Mouse (Mus musculus) lung, embryonic 15.5 days (tissue): ENCODE measurements at regions not wholly inside any gene's neighbourhood (a gene's known extent, or its start where the extent isn't known, plus 50 kb on each side); places are given as distances from the start of the nearest gene placed in this dataset.

Experiments used
- ATAC-seq: fragments of 200-750 bp; cut with Nextera tagmentation; 2 replicates; pipeline ENCODE4 v1.8.0; 2017; ENCODE audit warnings: moderate number of reproducible peaks, borderline replicate concordance; ENCODE audit not compliant: low FRiP score, low TSS enrichment; ENCODE audit errors: extremely low read depth
- H3K27ac ChIP-seq: fragments of 300-500 bp; sonication (generic); 2 replicates; pipeline ENCODE4 v1.5.1; 2015; ENCODE audit warnings: moderate library complexity, mild to moderate bottlenecking, inconsistent platforms
- H3K27me3 ChIP-seq: fragments of 300-500 bp; sonication (generic); 2 replicates; pipeline ENCODE4 v1.6.1; 2015; ENCODE audit warnings: inconsistent platforms
- H3K36me3 ChIP-seq: fragments of 300-500 bp; sonication (generic); 2 replicates; pipeline ENCODE4 v1.6.1; 2015; ENCODE audit warnings: inconsistent platforms
- H3K4me1 ChIP-seq: fragments of 300-500 bp; sonication (generic); 2 replicates; pipeline ENCODE4 v1.6.1; 2015; ENCODE audit warnings: inconsistent platforms
- H3K4me2 ChIP-seq: fragments of 300-500 bp; sonication (generic); 2 replicates; pipeline ENCODE4 v1.6.1; 2015; ENCODE audit warnings: inconsistent platforms, mild to moderate bottlenecking, moderate library complexity
- H3K4me3 ChIP-seq: fragments of 300-500 bp; sonication (generic); 2 replicates; pipeline ENCODE4 v1.5.1; 2015; ENCODE audit warnings: mild to moderate bottlenecking, inconsistent platforms
- H3K9ac ChIP-seq: fragments of 300-500 bp; sonication (generic); 2 replicates; pipeline ENCODE4 v1.6.1; 2015; ENCODE audit warnings: inconsistent platforms
- H3K9me3 ChIP-seq: fragments of 300-500 bp; sonication (generic); 2 replicates; pipeline ENCODE4 v1.6.1; 2016; ENCODE audit warnings: inconsistent platforms
- WGBS: fragments of 180-500 bp; shearing (Covaris S2); methylation state at CpG from one replicate; pipeline ENCODE4 v1.1.7; 2015; 5-methylcytosine and 5-hydroxymethylcytosine counted together

DNA sequence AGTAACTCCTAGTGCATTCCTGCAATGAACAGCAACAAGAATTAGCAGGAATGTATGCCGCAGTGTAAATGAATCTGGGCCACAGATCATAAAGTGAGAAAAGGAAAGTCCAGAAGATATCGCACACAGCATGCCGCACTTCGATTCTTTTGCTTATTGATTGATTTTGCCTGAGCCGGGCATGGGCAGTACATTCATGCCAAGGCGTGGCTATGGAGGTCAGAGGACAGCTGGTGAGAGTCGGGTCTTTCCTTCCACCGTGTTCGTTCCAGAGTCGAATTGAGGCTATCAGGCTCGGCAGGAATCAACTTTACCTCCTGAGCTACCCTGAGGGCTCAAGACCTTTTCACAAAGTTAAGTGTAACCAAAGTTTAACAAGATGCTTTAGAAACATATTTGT is 372.3 kb upstream of the Jarid2 start:
- H3K4me3 ChIP-seq, result no peak overlapping the region
- ATAC-seq, result no peak
- H3K9me3 ChIP-seq, result no peaks in the 10 kb centered on the region
- no peak overlapping the region for H3K4me2 ChIP-seq
- H3K4me1 ChIP-seq, result peaks cover 10% of the 10 kb centered on the region
- 81% methylated on average over 11 of the region's 11 CpGs for WGBS
- H3K9ac ChIP-seq, result no peak overlapping the region
- no peak overlapping the region for H3K27ac ChIP-seq
- H3K27me3 ChIP-seq, result no peaks in the 10 kb centered on the region
- no peaks in the 10 kb centered on the region for H3K36me3 ChIP-seq

DNA sequence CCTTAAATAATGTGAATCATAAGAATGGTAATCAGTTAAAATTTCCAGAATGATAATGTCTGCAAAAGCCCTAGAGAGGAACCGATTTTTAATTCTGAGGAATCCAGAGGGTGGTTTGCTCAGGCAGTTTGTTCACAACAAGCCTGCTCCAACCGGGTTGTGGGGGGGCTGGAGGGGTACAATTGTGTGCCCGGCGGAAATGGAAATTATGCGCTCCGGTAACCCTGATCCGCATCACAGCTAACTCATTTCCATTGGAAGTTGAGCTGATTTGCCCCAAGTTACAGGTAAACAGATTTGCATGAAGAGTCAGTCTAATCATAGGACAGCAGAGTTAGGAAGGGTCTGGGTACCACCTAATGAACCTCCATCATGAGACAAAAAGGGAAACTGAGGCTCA is 369.9 kb upstream of the Jarid2 start:
- Histone ChIP-seq H3K9ac (no peak overlapping the region), H3K4me2 (no peak overlapping the region), H3K27ac (no peak overlapping the region), H3K9me3 (no peaks in the 10 kb centered on the region), H3K27me3 (no peaks in the 10 kb centered on the region), H3K4me1 (peaks cover 13% of the 10 kb centered on the region), H3K4me3 (no peak overlapping the region), H3K36me3 (no peaks in the 10 kb centered on the region)
- WGBS, result 86% methylated on average over 7 of the region's 7 CpGs
- no peak for ATAC-seq

DNA sequence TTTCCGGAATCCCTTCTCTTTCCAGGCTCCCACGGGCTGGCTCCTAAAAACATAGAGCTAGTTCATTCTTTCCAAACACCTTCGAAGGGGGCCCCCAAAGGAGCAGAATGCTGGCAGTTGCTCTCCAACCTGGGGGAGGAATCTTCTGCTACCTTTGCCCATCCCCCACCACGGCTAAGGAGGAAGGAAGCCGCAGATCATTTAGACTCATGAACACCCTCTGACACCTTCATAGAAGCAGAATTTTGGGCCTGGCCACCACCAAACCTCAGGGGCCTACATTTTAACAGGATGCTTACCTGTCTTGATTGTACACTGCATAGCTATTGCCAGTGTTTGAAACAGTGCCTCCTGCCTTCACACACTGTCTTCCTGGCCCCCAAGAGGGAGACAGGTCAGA is 369.3 kb upstream of the Jarid2 start:
- Histone ChIP-seq H3K4me2 (no peak overlapping the region), H3K27me3 (no peaks in the 10 kb centered on the region), H3K27ac (no peak overlapping the region), H3K4me3 (no peak overlapping the region), H3K4me1 (peaks cover 13% of the 10 kb centered on the region), H3K9me3 (no peaks in the 10 kb centered on the region), H3K9ac (no peak overlapping the region), H3K36me3 (no peaks in the 10 kb centered on the region)
- ATAC-seq, result no peak
- 62% methylated on average over 5 of the region's 5 CpGs for WGBS

DNA sequence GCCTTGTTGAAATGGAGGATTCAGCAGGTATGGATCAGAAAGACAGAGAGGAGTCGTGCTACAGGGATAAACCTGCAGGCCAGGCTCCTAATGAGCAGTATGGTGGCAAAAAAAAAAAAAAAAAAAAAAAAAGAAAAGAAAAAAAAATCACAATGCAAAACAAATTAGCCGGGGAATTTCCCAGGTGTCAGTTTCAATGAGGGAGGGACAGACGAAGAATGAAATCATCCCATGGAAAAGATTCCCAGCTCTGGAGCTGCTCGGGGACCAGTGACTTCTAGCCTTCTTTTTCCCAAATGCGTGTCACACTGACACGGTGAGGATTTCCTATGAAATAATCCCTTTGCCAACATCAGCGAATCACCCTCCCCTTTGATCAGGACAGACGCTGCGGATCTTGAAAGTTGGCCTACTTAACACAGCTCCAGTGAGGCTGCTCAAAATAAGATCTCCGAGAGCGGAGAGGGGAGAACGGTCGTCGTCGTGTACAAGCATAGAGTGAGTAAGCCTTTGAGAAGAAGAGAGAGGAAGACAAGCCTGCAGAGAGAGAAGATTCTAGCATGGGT is 368.5 kb upstream of the Jarid2 start:
- Histone ChIP-seq H3K27ac (no peak overlapping the region), H3K9ac (no peak overlapping the region), H3K4me3 (no peak overlapping the region), H3K27me3 (no peaks in the 10 kb centered on the region), H3K36me3 (no peaks in the 10 kb centered on the region), H3K9me3 (no peaks in the 10 kb centered on the region), H3K4me1 (peaks cover 12% of the 10 kb centered on the region), H3K4me2 (no peak overlapping the region)
- ATAC-seq, result no peak
- WGBS, result 63% methylated on average over 15 of the region's 15 CpGs

DNA sequence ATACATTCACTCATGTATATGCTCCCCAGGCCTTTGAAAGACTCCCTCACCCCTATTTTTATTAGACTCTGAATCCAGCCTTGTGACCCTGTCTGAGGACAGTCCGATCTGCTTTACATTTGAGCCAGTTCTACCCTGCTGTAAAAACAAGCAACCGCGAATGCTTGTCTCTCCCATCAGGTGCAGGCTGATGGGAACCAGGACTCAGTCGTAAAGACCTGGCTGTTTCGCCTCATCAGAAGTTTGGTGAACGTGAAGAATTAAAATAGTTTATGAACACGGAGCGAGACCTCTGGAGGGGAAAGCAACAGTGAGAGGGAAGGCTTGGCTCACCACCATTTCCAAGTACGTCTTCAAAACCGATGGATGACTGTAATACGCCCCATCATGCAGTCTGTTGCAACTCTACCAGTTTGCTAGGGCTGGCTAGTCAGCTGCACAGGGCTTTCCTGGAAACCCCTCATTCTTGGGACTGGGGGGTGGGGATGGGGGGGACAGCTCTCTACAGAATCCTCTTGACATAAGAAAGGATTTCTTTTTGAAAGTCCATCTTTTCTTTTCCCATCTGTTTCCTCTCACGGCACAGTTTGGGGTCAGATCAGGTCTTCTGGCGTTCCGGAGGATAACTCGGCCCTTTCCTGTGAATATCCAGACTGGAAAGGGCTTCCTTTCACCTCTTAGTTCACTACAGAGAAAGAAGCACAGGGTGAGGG is 366.8 kb upstream of the Jarid2 start:
- WGBS, result 35% methylated on average over 15 of the region's 15 CpGs
- Histone ChIP-seq H3K27ac (no peak overlapping the region), H3K4me2 (no peak overlapping the region)

DNA sequence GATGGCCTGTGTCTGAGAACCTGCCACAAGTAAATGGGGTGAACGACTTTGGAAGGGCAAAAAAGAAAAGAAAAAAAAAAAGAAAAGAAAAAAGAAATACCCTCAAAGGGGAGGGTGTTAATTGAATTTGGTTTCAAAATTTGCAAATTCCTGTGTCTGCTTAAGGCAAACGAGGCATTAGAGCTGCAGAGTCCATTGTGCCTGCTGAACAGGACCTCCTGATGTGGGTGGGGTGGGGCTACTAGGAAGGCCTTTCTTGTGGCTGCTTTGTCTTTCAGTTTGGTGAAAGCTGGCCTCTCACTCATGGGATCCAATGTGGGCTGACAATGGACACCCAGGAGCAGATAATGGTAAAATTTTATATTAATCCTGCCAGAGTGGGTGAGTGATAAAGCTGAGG is 366.3 kb upstream of the Jarid2 start:
- H3K4me3 ChIP-seq, result no peak overlapping the region
- H3K27me3 ChIP-seq, result no peaks in the 10 kb centered on the region
- no peaks in the 10 kb centered on the region for H3K36me3 ChIP-seq
- H3K4me1 ChIP-seq, result peaks cover 9% of the 10 kb centered on the region
- no peak overlapping the region for H3K9ac ChIP-seq
- no peak overlapping the region for H3K27ac ChIP-seq
- no peaks in the 10 kb centered on the region for H3K9me3 ChIP-seq
- H3K4me2 ChIP-seq, result no peak overlapping the region
- WGBS, result 16% methylated on average over 2 of the region's 2 CpGs
- no peak for ATAC-seq

More for the DNA sequence above, 366.8 kb upstream of the Jarid2 start:
- no peaks in the 10 kb centered on the region for H3K27me3 ChIP-seq
- no peak overlapping the region for H3K4me3 ChIP-seq
- peaks cover 9% of the 10 kb centered on the region for H3K4me1 ChIP-seq
- H3K9me3 ChIP-seq, result no peaks in the 10 kb centered on the region
- H3K9ac ChIP-seq, result no peak overlapping the region
- no peak for ATAC-seq
- no peaks in the 10 kb centered on the region for H3K36me3 ChIP-seq

DNA sequence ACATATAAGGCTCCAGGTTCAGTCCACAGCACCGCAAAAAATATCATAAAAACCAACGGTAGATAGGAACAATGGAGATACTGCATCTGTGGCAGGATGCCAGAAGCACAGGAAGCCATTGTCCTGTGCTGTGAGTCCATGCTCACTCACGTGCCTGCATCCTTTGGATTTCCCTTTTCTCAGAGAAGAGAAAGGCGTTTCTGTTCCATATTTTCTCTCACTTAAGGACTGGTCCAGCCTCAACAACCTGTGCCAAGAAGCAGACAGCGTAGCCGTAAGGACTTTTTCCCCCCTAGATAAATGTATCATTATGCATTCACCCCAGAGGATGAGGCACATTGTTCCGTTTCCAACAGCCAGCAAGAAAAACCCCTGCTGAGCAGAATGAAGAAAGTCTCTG is 360.0 kb upstream of the Jarid2 start:
- H3K9me3 ChIP-seq, result no peaks in the 10 kb centered on the region
- no peak overlapping the region for H3K4me2 ChIP-seq
- H3K4me3 ChIP-seq, result no peak overlapping the region
- no peaks in the 10 kb centered on the region for H3K36me3 ChIP-seq
- no peaks in the 10 kb centered on the region for H3K27me3 ChIP-seq
- ATAC-seq, result no peak
- no peak overlapping the region for H3K9ac ChIP-seq
- no peak overlapping the region for H3K27ac ChIP-seq
- H3K4me1 ChIP-seq, result no peaks in the 10 kb centered on the region
- 80% methylated on average over 7 of the region's 7 CpGs for WGBS

DNA sequence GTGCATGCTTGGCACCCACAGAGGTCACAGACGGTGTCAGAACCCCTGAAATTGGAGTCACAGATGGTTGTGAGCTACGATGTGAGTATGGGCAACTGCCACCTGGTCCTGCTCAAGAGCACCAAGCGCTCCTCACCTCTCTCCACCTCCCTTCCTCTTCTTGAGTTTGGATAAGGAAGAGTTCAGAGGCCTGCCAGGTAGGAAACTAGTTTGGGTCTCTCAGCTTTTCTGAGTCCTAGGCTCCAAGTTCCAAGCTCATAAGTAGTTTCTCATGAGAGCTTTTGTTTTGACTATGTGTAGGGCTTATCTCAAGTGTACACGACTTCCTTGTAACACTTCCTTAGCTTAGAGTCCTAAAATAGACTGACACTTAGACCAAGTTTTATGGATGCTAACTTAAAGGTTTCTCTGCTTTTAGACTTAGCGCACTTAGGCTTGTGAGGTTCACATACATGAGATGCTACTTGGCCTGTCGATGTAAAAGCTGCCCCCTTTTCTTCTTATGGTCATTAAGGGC is 356.9 kb upstream of the Jarid2 start:
- Histone ChIP-seq H3K9me3 (no peaks in the 10 kb centered on the region), H3K27me3 (no peaks in the 10 kb centered on the region), H3K27ac (no peak overlapping the region), H3K4me1 (no peaks in the 10 kb centered on the region), H3K36me3 (no peaks in the 10 kb centered on the region), H3K9ac (no peak overlapping the region), H3K4me3 (no peak overlapping the region), H3K4me2 (no peak overlapping the region)
- no peak for ATAC-seq
- WGBS, result 61% methylated on average over 6 of the region's 6 CpGs

DNA sequence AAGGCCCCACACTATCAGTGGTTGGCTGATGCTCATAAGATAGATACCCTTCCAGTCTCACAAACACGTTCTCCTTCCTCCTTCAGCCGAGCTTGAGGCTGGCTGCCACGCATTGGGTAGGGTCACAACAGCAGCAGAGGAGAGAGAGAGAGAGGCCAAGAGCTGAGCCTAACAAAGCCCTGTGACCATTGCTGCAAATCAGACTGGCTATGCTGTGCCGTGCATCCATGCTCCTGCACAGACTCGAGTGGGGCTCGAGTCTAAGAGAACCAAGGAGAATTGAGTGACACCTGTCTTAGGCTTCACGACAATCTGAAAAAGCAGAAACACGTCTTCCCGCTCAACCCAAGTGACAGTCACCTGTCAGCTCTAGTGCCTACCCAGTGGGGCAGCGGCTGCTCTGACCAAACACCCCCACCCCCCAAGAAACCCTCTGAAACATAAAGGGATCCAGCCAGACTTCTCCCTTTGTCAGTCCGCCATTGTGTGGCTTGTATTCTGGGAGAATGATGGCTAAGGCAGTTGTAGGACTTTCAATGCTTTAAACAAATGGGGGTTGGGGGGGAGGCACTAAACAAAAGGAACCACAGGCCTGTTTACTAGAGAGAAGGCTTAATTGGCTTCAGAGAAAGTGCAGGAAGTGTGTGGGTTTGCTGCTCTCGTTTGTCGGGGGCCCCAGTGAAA is 353.7 kb upstream of the Jarid2 start:
- Histone ChIP-seq H3K9ac (no peak overlapping the region), H3K27me3 (no peaks in the 10 kb centered on the region), H3K27ac (no peak overlapping the region), H3K36me3 (no peaks in the 10 kb centered on the region), H3K4me3 (no peak overlapping the region), H3K4me2 (no peak overlapping the region), H3K9me3 (no peaks in the 10 kb centered on the region), H3K4me1 (no peaks in the 10 kb centered on the region)
- no peak for ATAC-seq
- 61% methylated on average over 13 of the region's 13 CpGs for WGBS

DNA sequence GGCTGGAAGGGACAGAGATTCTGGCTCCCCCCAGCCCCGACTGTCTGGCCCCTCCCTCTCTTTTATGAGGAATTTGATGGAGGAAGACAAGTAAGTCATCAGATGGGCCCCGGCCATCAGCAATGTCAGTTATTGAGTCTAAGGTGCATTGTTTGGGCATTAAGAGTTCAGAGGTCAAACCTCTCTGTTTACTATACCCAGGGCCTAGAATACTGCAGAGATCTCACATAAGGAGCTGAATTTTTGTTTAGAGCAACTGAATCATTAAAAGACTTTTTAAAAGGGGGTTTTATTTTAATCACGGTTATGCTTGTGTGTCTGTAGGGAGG is 353.1 kb upstream of the Jarid2 start:
- no peak for ATAC-seq
- H3K9ac ChIP-seq, result no peak overlapping the region
- WGBS, result 45% methylated on average over 3 of the region's 3 CpGs
- H3K4me2 ChIP-seq, result no peak overlapping the region
- no peak overlapping the region for H3K27ac ChIP-seq
- H3K27me3 ChIP-seq, result no peaks in the 10 kb centered on the region
- no peak overlapping the region for H3K4me3 ChIP-seq
- no peaks in the 10 kb centered on the region for H3K36me3 ChIP-seq
- no peaks in the 10 kb centered on the region for H3K4me1 ChIP-seq
- H3K9me3 ChIP-seq, result no peaks in the 10 kb centered on the region

DNA sequence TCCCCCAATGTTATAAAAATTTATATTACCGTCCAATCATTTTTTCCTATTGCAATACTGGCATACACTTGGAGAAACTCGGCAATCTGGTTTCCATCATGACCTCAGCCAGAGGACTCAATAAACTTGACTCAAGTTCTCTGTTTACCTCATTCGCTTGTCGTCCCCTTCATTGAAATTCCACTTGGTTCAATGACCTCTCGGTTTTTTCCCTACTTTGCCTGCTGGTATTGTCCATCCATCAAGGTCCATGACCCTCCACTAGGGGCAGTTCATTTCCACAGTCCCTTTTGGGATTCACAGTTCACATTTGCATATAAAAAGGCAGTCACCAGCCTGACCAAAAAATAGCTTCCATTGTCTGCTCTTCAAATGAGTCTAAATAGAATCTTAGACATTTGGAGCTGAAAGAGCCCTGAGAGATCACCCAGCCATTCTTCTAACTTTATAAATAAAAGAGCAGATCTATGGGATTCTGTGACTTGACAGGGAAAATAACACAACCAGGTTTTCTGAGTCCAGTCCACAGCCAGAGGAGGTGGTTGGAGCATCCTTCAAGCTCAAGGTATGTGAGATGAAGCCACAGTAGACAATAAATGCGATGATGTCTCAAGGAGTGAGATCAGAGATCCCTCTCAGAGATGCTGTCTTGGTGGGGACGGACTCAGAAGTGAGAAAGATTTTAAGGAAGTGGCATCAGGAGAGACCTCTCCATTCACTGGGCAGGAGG is 347.4 kb upstream of the Jarid2 start:
- Histone ChIP-seq H3K4me2 (no peak overlapping the region), H3K4me1 (no peaks in the 10 kb centered on the region), H3K27me3 (no peaks in the 10 kb centered on the region), H3K27ac (no peak overlapping the region), H3K4me3 (no peak overlapping the region), H3K9me3 (no peaks in the 10 kb centered on the region), H3K36me3 (no peaks in the 10 kb centered on the region), H3K9ac (no peak overlapping the region)
- ATAC-seq, result no peak
- WGBS, result 65% methylated on average over 7 of the region's 7 CpGs

DNA sequence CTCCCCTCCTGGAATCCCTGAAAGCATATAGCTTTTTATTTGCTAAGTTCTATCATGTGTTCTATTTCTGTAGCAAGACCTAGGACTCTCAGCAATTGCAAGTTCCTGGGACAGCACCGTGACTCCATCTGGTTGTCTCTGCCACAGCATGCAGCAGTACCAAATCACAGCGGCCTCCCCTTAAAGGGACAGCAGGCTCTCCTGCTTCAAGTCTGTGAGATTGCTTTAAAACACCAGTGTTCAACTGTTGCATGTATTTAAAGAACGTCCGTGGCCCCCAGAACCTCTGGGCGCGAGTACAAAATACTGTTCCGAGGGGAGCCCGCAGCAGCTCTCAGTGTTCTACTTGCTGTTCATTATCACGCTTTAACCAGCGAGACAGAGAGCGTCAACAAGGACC is 346.0 kb upstream of the Jarid2 start:
- ATAC-seq, result no peak
- H3K4me3 ChIP-seq, result no peak overlapping the region
- WGBS, result 50% methylated on average over 11 of the region's 11 CpGs
- no peak overlapping the region for H3K27ac ChIP-seq
- no peaks in the 10 kb centered on the region for H3K27me3 ChIP-seq
- H3K36me3 ChIP-seq, result no peaks in the 10 kb centered on the region
- no peak overlapping the region for H3K4me2 ChIP-seq
- no peaks in the 10 kb centered on the region for H3K9me3 ChIP-seq
- H3K9ac ChIP-seq, result no peak overlapping the region
- no peaks in the 10 kb centered on the region for H3K4me1 ChIP-seq
